Mouse (Mus musculus): ENCODE results near the gene Aars2. TPM values are rescaled to one million over a fixed set of nuclear protein-coding genes. Genes with fewer than 3 reads are reported as not detected.
A peak's percentile ranks its signal among the peaks of the same experiment; 100 is the strongest.

Aars2 gene
- polyA plus RNA-seq, 1 experiment from 2014 or later = 14.3 TPM

GRCm38 (mm10) chr17:45557998-45558862 lies 51.6 kb downstream of the Aars2 start:
- Histone ChIP-seq H3K4me1 (ENCODE audit: control insufficient read depth, insufficient read depth, low read length) (peaks cover 5% of the 10 kb centered on the region; the same call in 1 of the 2 replicates), H3K4me2 (ENCODE audit: low read depth, low read length) (no peak overlapping the region), H3K4me3 (ENCODE audit: low read depth, low read length) (no peak overlapping the region), H3K27ac (replicated peaks; ENCODE audit: low read depth, low read length) (no peak overlapping the region), H3K27me3 (ENCODE audit: control insufficient read depth, insufficient read depth, low read length) (0 out of 2 replicates have a peak, but pooled peaks cover 2% of the 10 kb centered on the region), H3K9me3 (replicated peaks; ENCODE audit: control insufficient read depth, low read length) (no peaks in the 10 kb centered on the region), H3K36me3 (replicated peaks; ENCODE audit: control insufficient read depth, insufficient read depth, low read depth, low read length) (no peaks in the 10 kb centered on the region), H3K9ac (replicated peaks; ENCODE audit: low read length) (no peak overlapping the region; the same call in 1 of the 2 replicates)
- ATAC-seq (replicated peaks; ENCODE audit: insufficient number of reproducible peaks, low FRiP score, low TSS enrichment, low read depth) = no peak
- 61% methylated on average over 16 of the region's 16 CpGs for WGBS
- no peak for DNase-seq (ENCODE audit: low spot score)

GRCm38 (mm10) chr17:45559732-45560525 lies 53.3 kb downstream of the Aars2 start:
- Histone ChIP-seq H3K9me3 (replicated peaks; ENCODE audit: control insufficient read depth, low read length) (no peaks in the 10 kb centered on the region), H3K9ac (replicated peaks; ENCODE audit: low read length) (no peak overlapping the region), H3K4me2 (ENCODE audit: low read depth, low read length) (no peak overlapping the region), H3K4me3 (ENCODE audit: low read depth, low read length) (no peak overlapping the region), H3K36me3 (replicated peaks; ENCODE audit: control insufficient read depth, insufficient read depth, low read depth, low read length) (no peaks in the 10 kb centered on the region), H3K27me3 (ENCODE audit: control insufficient read depth, insufficient read depth, low read length) (0 out of 2 replicates have a peak, but pooled peaks cover 2% of the 10 kb centered on the region), H3K27ac (replicated peaks; ENCODE audit: low read depth, low read length) (no peak overlapping the region), H3K4me1 (ENCODE audit: control insufficient read depth, insufficient read depth, low read length) (peaks cover 7% of the 10 kb centered on the region)
- WGBS = 87% methylated on average over 15 of the region's 15 CpGs
- no peak for ATAC-seq (replicated peaks; ENCODE audit: insufficient number of reproducible peaks, low FRiP score, low TSS enrichment, low read depth)
- DNase-seq (ENCODE audit: low spot score) = no peak

GRCm38 (mm10) chr17:45563216-45563615 lies 56.6 kb downstream of the Aars2 start:
- ATAC-seq (replicated peaks; ENCODE audit: insufficient number of reproducible peaks, low FRiP score, low TSS enrichment, low read depth) (no peak), DNase-seq (ENCODE audit: low spot score) (no peak)
- H3K4me1 ChIP-seq (ENCODE audit: control insufficient read depth, insufficient read depth, low read length) = peaks cover 7% of the 10 kb centered on the region; the same call in 1 of the 2 replicates
- H3K27ac ChIP-seq (replicated peaks; ENCODE audit: low read depth, low read length) = peak overlapping the region; percentile 78; the same call in 1 of the 2 replicates
- H3K27me3 ChIP-seq (ENCODE audit: control insufficient read depth, insufficient read depth, low read length) = no peaks in the 10 kb centered on the region
- peak overlapping the region; percentile 93; the same call in 1 of the 2 replicates for H3K4me2 ChIP-seq (ENCODE audit: low read depth, low read length)
- H3K9me3 ChIP-seq (replicated peaks; ENCODE audit: control insufficient read depth, low read length) = no peaks in the 10 kb centered on the region
- H3K9ac ChIP-seq (replicated peaks; ENCODE audit: low read length) = no peak overlapping the region
- peaks cover 5% of the 10 kb centered on the region for H3K36me3 ChIP-seq (replicated peaks; ENCODE audit: control insufficient read depth, insufficient read depth, low read depth, low read length)
- no peak overlapping the region; the same call in 1 of the 2 replicates for H3K4me3 ChIP-seq (ENCODE audit: low read depth, low read length)
- 78% methylated on average over 12 of the region's 12 CpGs for WGBS

- peak; percentile 69 for ATAC-seq (replicated peaks; ENCODE audit: insufficient number of reproducible peaks, low FRiP score, low TSS enrichment, low read depth)
- peaks cover 7% of the 10 kb centered on the region for H3K4me1 ChIP-seq (ENCODE audit: control insufficient read depth, insufficient read depth, low read length)
- WGBS = 1% methylated on average over 48 of the region's 61 CpGs
Observed at GRCm38 (mm10) chr17:45563655-45564530, 57.3 kb downstream of the Aars2 start, which contains the start of gene Slc35b2. Gene Slc35b2, plus strand, starts transcription at chr17:45563874.

GRCm38 (mm10) chr17:45564531-45565084 lies 58.0 kb downstream of the Aars2 start:
- peak overlapping the region; percentile 78 for H3K4me3 ChIP-seq (ENCODE audit: low read depth, low read length)
- DNase-seq (ENCODE audit: low spot score) (no peak), ATAC-seq (replicated peaks; ENCODE audit: insufficient number of reproducible peaks, low FRiP score, low TSS enrichment, low read depth) (no peak; the same call in 1 of the 2 replicates)
- peak overlapping the region; percentile 78 for H3K27ac ChIP-seq (replicated peaks; ENCODE audit: low read depth, low read length)
- H3K9ac ChIP-seq (replicated peaks; ENCODE audit: low read length) = peak overlapping the region; percentile 91
- H3K9me3 ChIP-seq (replicated peaks; ENCODE audit: control insufficient read depth, low read length) = no peaks in the 10 kb centered on the region
- H3K36me3 ChIP-seq (replicated peaks; ENCODE audit: control insufficient read depth, insufficient read depth, low read depth, low read length) = peaks cover 13% of the 10 kb centered on the region
- 10% methylated on average over 17 of the region's 18 CpGs for WGBS
- no peaks in the 10 kb centered on the region for H3K27me3 ChIP-seq (ENCODE audit: control insufficient read depth, insufficient read depth, low read length)
- H3K4me1 ChIP-seq (ENCODE audit: control insufficient read depth, insufficient read depth, low read length) = peaks cover 7% of the 10 kb centered on the region
- peak overlapping the region; percentile 93 for H3K4me2 ChIP-seq (ENCODE audit: low read depth, low read length)

More at GRCm38 (mm10) chr17:45563655-45564530, 57.3 kb downstream of the Aars2 start, which contains the start of gene Slc35b2:
- Histone ChIP-seq H3K27ac (replicated peaks; ENCODE audit: low read depth, low read length) (peak within 1 kb of the TSS; percentile 78), H3K4me2 (ENCODE audit: low read depth, low read length) (peak within 1 kb of the TSS; percentile 93), H3K9me3 (replicated peaks; ENCODE audit: control insufficient read depth, low read length) (no peaks in the 10 kb centered on the region), H3K4me3 (ENCODE audit: low read depth, low read length) (peak within 1 kb of the TSS; percentile 78), H3K36me3 (replicated peaks; ENCODE audit: control insufficient read depth, insufficient read depth, low read depth, low read length) (peaks cover 6% of the 10 kb centered on the region), H3K9ac (replicated peaks; ENCODE audit: low read length) (peak within 1 kb of the TSS; percentile 91), H3K27me3 (ENCODE audit: control insufficient read depth, insufficient read depth, low read length) (no peaks in the 10 kb centered on the region)
- peak; percentile 92 for DNase-seq (ENCODE audit: low spot score)

- peak overlapping the region; percentile 93 for H3K4me2 ChIP-seq (ENCODE audit: low read depth, low read length)
- peaks cover 7% of the 10 kb centered on the region for H3K4me1 ChIP-seq (ENCODE audit: control insufficient read depth, insufficient read depth, low read length)
- peaks cover 18% of the 10 kb centered on the region for H3K36me3 ChIP-seq (replicated peaks; ENCODE audit: control insufficient read depth, insufficient read depth, low read depth, low read length)
- peak overlapping the region; percentile 91 for H3K9ac ChIP-seq (replicated peaks; ENCODE audit: low read length)
- no peaks in the 10 kb centered on the region for H3K9me3 ChIP-seq (replicated peaks; ENCODE audit: control insufficient read depth, low read length)
- no peaks in the 10 kb centered on the region for H3K27me3 ChIP-seq (ENCODE audit: control insufficient read depth, insufficient read depth, low read length)
- DNase-seq (ENCODE audit: low spot score) = no peak
- H3K27ac ChIP-seq (replicated peaks; ENCODE audit: low read depth, low read length) = no peak overlapping the region
- peak overlapping the region; percentile 78 for H3K4me3 ChIP-seq (ENCODE audit: low read depth, low read length)
- 94% methylated on average over 11 of the region's 11 CpGs for WGBS
- no peak for ATAC-seq (replicated peaks; ENCODE audit: insufficient number of reproducible peaks, low FRiP score, low TSS enrichment, low read depth)
Observed at GRCm38 (mm10) chr17:45565103-45565502, 58.5 kb downstream of the Aars2 start.

- 72% methylated on average over 1 of the region's 1 CpGs for WGBS
- Histone ChIP-seq H3K4me3 (ENCODE audit: low read depth, low read length) (no peak overlapping the region), H3K36me3 (replicated peaks; ENCODE audit: control insufficient read depth, insufficient read depth, low read depth, low read length) (peaks cover 26% of the 10 kb centered on the region), H3K27ac (replicated peaks; ENCODE audit: low read depth, low read length) (no peak overlapping the region), H3K4me1 (ENCODE audit: control insufficient read depth, insufficient read depth, low read length) (peaks cover 7% of the 10 kb centered on the region), H3K9ac (replicated peaks; ENCODE audit: low read length) (no peak overlapping the region), H3K27me3 (ENCODE audit: control insufficient read depth, insufficient read depth, low read length) (no peaks in the 10 kb centered on the region), H3K9me3 (replicated peaks; ENCODE audit: control insufficient read depth, low read length) (no peaks in the 10 kb centered on the region), H3K4me2 (ENCODE audit: low read depth, low read length) (no peak overlapping the region)
- DNase-seq (ENCODE audit: low spot score) (no peak), ATAC-seq (replicated peaks; ENCODE audit: insufficient number of reproducible peaks, low FRiP score, low TSS enrichment, low read depth) (no peak)
Observed at GRCm38 (mm10) chr17:45566031-45566359, 59.4 kb downstream of the Aars2 start.
